Mouse (Mus musculus): ENCODE results near the gene Tex45. TPM values are rescaled to one million over a fixed set of nuclear protein-coding genes. Genes with fewer than 3 reads are reported as not detected.
A peak's percentile ranks its signal among the peaks of the same experiment; 100 is the strongest.

Gene Tex45
- 0.30 and 0.54 TPM in 2 replicates for polyA plus RNA-seq (2015; fragmentation: Nextera tagmentation; extraction: Ambion mirVana)

DNA sequence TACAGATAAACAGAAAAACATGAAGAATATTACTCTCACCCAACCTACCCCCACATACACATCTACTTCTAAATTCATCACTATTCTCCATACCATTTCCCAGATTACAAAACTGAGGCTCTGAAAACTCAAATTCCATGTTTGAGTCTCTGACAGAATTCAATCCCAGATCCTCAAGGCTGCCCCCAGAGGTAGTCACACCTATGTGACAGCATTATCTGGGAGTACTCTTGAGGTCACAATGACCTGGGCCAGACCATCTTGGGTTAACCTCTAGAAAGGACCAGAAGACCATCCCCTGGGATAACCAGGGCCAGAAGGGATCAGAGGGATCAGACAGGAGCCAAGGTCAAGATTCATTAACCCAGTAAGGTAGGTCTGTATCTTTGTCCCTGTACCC lies at the start of gene Tex45:
Gene Tex45 (plus strand): TSS at position 301 of the 400 bp plus-strand sequence.
- Histone ChIP-seq H3K36me3 (no peaks in the 10 kb centered on the region), H3K27me3 (0 out of 2 replicates have a peak, but pooled peaks cover 4% of the 10 kb centered on the region), H3K4me3 (no peak within 1 kb of the TSS), H3K9ac (no peak within 1 kb of the TSS), H3K4me1 (replicated peaks) (peaks cover 10% of the 10 kb centered on the region; the same call in 1 of the 2 replicates), H3K27ac (no peak within 1 kb of the TSS), H3K9me3 (no peaks in the 10 kb centered on the region), H3K4me2 (no peak within 1 kb of the TSS)
- ATAC-seq (ENCODE audit: low FRiP score): no peak

DNA sequence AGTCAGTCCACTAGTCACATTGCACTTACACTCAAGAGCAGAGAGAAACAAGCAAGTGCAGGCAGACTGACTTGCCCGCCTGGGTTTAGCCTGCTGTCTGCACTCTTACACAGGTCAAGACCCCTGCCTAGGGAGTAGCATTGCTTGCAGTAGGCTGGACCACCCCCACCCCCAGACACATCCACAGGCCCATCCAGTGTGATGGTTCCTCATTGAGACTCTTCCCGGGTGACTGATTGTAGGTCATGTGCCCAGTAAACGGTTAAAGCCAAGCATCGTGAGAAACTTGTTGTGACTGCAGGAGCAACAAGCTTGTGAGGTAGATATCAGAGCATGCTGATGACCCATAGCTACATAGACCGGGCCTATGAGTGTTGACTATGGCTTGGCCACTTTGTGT lies 49.2 kb upstream of the Tex45 start:
- Histone ChIP-seq H3K9me3 (no peaks in the 10 kb centered on the region), H3K4me2 (no peak overlapping the region), H3K27ac (no peak overlapping the region), H3K36me3 (no peaks in the 10 kb centered on the region), H3K4me3 (no peak overlapping the region), H3K4me1 (replicated peaks) (peaks cover 25% of the 10 kb centered on the region), H3K9ac (no peak overlapping the region), H3K27me3 (no peaks in the 10 kb centered on the region)
- ATAC-seq (ENCODE audit: low FRiP score): no peak
- WGBS: 89% methylated on average over 5 of the region's 5 CpGs

DNA sequence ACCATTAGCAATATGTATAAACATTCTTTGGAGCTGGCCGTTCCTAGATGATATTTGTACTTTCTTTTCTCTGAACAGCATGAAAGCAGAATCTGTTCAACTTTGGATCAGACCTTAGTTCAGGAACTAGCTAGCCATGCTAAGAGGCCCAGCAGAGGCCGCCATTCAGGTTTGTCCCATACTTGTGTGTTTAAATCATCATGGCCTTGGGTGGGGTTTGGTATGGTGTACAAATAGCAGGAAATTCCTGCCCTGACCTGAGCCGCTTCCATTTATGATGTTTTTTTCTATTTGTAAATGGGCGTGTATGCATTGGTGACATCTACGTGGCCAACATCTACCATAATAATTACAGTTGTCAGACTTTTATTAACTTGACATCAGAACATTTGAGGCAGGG lies 45.4 kb upstream of the Tex45 start:
- no peaks in the 10 kb centered on the region for H3K9me3 ChIP-seq
- peaks cover 24% of the 10 kb centered on the region for H3K36me3 ChIP-seq
- no peak overlapping the region for H3K27ac ChIP-seq
- H3K27me3 ChIP-seq: no peaks in the 10 kb centered on the region
- ATAC-seq (ENCODE audit: low FRiP score): no peak
- no peak overlapping the region for H3K9ac ChIP-seq
- peaks cover 3% of the 10 kb centered on the region; the same call in 1 of the 2 replicates for H3K4me1 ChIP-seq (replicated peaks)
- H3K4me2 ChIP-seq: no peak overlapping the region
- WGBS: 96% methylated on average over 5 of the region's 5 CpGs
- H3K4me3 ChIP-seq: no peak overlapping the region

DNA sequence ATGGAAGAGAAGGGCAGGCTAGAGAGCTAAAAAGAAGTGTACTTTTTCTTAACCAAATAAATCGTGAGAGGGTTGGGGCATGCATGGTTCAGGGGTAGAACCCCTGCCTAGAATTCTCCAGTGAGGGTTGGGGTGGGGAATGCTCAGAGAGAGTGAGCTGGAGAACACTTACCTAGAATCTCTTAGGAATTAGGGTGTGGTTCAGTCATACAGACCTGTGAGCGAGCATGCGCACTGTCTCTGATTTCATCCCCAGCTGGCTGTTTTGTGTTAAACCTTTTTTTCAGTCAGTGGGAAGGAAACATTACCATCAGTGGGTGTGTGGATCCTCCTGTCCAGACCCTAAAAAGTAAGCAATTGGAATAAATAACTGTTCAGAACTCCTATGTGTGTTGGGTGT lies 44.5 kb upstream of the Tex45 start:
- no peaks in the 10 kb centered on the region for H3K27me3 ChIP-seq
- no peak overlapping the region for H3K27ac ChIP-seq
- peaks cover 30% of the 10 kb centered on the region for H3K36me3 ChIP-seq
- no peak overlapping the region for H3K4me3 ChIP-seq
- ATAC-seq (ENCODE audit: low FRiP score): no peak
- H3K4me1 ChIP-seq (replicated peaks): no peaks in the 10 kb centered on the region
- WGBS: 89% methylated on average over 3 of the region's 3 CpGs
- H3K4me2 ChIP-seq: no peak overlapping the region
- no peaks in the 10 kb centered on the region for H3K9me3 ChIP-seq
- H3K9ac ChIP-seq: no peak overlapping the region

DNA sequence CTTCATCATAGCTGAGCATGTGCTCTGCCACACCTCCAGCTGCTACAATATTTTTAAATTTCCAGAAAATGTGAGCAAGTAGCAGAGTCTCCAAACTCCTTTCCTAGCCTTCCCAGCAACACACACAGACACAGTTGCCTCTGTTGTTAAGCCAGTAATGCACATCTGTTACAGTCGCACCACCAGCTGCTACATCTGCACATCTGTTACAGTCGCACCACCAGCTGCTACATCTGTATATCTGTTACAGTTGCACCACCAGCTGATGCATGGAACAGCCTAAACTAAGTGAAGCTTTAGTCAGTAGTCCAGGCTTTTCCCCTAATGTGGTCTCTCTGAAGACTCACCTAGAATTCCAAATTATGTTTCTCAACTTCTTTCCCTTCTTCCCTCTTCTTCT lies 42.2 kb upstream of the Tex45 start:
- no peak overlapping the region for H3K9ac ChIP-seq
- H3K4me3 ChIP-seq: no peak overlapping the region
- H3K27ac ChIP-seq: no peak overlapping the region
- WGBS: 79% methylated on average over 2 of the region's 2 CpGs
- no peaks in the 10 kb centered on the region for H3K27me3 ChIP-seq
- H3K9me3 ChIP-seq: no peaks in the 10 kb centered on the region
- no peaks in the 10 kb centered on the region for H3K4me1 ChIP-seq (replicated peaks)
- no peak for ATAC-seq (ENCODE audit: low FRiP score)
- peaks cover 52% of the 10 kb centered on the region for H3K36me3 ChIP-seq
- no peak overlapping the region for H3K4me2 ChIP-seq

DNA sequence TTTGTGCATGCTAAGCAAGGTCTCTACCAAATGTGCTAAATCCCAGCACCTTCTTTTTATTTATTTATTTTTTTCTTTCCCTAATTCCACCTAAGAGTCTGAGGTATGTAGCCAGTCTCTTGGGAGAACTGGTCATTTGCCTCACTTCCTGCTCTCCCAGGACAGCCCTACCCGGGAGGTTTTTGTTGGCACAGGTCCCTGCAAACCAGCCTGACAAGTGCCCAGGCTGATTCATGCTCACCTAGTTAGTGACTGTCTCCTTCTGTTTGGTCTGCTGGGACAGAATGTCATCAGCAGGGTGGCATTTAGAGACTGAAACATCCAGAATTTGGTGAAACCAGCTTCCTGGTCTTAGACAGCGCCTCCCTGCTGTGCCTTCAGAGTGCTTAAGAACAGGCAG lies 40.7 kb upstream of the Tex45 start:
- Histone ChIP-seq H3K9me3 (no peaks in the 10 kb centered on the region), H3K9ac (no peak overlapping the region), H3K27ac (no peak overlapping the region), H3K4me2 (no peak overlapping the region), H3K27me3 (no peaks in the 10 kb centered on the region), H3K4me3 (no peak overlapping the region), H3K36me3 (peaks cover 67% of the 10 kb centered on the region), H3K4me1 (replicated peaks) (no peaks in the 10 kb centered on the region)
- ATAC-seq (ENCODE audit: low FRiP score): no peak
- 85% methylated on average over 2 of the region's 2 CpGs for WGBS

DNA sequence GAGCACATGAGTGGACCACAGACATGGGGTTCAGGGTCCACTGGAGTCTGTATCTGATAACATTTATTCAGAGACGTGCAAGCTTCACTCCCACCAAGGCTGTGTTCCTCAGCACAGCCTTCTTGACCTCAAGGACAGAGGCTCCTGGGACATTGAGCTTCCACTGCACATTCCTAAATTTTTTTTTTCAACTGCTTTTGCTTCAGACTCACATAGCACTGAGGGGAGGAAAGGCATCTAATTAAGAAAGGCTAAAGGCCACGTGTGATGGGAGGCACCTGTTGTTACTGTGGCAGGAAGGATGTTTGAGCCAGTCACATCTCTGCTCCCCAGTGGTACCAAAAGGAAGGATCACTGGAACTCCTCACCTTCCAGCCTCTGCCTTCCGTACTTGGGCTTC lies 39.5 kb upstream of the Tex45 start:
- Histone ChIP-seq H3K27ac (no peak overlapping the region), H3K4me1 (replicated peaks) (no peaks in the 10 kb centered on the region), H3K9ac (no peak overlapping the region), H3K36me3 (peaks cover 77% of the 10 kb centered on the region), H3K27me3 (no peaks in the 10 kb centered on the region), H3K4me2 (no peak overlapping the region), H3K4me3 (no peak overlapping the region), H3K9me3 (no peaks in the 10 kb centered on the region)
- ATAC-seq (ENCODE audit: low FRiP score): no peak
- WGBS: 88% methylated on average over 3 of the region's 3 CpGs

DNA sequence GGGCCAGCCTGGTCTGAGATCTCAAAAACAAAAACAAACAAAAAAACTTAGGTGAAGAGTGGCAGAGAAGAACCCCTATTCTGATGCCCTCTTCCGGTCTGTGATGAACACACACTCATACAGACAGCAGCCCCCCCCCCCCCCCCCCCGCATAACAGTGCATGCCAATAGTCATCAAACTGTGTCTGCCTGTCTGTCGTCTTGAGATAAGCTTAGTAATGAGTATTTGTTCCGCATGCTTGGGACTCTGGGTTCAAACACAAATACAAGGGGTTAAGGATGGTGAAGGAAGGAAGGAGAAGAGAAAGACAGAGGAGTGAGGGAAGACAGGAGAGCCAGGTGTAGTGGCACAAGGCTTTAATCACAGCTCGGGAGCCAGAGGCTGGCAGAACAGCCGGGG lies 34.2 kb upstream of the Tex45 start:
- Histone ChIP-seq H3K4me1 (replicated peaks) (no peaks in the 10 kb centered on the region), H3K27ac (no peak overlapping the region)
- WGBS: 85% methylated on average over 5 of the region's 6 CpGs

DNA sequence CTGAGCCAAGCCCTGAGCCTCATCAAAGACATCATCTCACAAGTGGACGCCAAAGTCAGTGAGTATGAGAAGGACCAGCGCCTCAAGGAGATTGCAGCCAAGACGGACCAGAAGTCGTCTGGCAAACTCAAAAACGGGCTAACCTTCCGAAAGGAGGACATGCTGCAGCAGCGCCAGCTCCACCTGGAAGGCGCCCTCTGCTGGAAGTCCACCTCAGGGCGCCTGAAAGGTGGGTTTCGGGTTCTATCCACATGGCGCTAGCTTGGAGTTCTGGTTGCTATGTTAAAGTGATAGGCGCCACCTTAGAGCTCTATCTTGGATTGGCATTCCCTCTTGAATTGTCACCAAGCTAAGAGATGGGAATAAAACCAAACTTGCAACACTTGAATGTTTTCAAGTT lies 31.2 kb upstream of the Tex45 start:
- no peak for ATAC-seq (ENCODE audit: low FRiP score)
- peaks cover 83% of the 10 kb centered on the region for H3K36me3 ChIP-seq
- no peaks in the 10 kb centered on the region for H3K4me1 ChIP-seq (replicated peaks)
- H3K4me3 ChIP-seq: no peak overlapping the region
- no peak overlapping the region for H3K4me2 ChIP-seq
- no peaks in the 10 kb centered on the region for H3K27me3 ChIP-seq
- H3K9me3 ChIP-seq: no peaks in the 10 kb centered on the region
- no peak overlapping the region for H3K27ac ChIP-seq
- no peak overlapping the region for H3K9ac ChIP-seq
- 80% methylated on average over 12 of the region's 12 CpGs for WGBS

More for the DNA sequence above, 34.2 kb upstream of the Tex45 start:
- Histone ChIP-seq H3K9me3 (no peaks in the 10 kb centered on the region), H3K27me3 (no peaks in the 10 kb centered on the region), H3K9ac (no peak overlapping the region), H3K4me2 (no peak overlapping the region), H3K4me3 (no peak overlapping the region), H3K36me3 (peaks cover 97% of the 10 kb centered on the region)
- ATAC-seq (ENCODE audit: low FRiP score): no peak

DNA sequence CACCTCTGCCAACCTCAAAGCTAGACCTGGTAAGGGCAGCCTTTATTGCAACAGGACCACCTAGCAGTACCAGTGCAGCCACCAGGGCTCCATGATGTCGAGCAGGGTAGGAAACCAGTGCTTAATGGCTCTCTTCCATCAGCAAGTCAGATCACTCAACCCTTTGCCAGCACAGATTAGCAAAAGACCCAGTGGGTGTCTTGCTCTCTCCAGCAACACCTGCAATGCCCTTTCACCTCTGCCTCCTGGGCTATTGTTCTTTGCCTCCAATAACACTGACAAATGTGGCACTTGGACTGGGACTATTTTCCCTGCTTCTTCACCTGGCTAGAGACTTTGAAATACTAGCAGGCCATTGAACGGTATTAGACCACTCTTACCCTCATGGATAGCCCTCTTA lies 21.4 kb upstream of the Tex45 start:
- Histone ChIP-seq H3K4me2 (no peak overlapping the region), H3K27me3 (no peaks in the 10 kb centered on the region), H3K27ac (no peak overlapping the region), H3K9ac (no peak overlapping the region), H3K4me1 (replicated peaks) (no peaks in the 10 kb centered on the region), H3K4me3 (no peak overlapping the region), H3K9me3 (no peaks in the 10 kb centered on the region), H3K36me3 (peaks cover 89% of the 10 kb centered on the region)
- ATAC-seq (ENCODE audit: low FRiP score): no peak
- WGBS: 86% methylated on average over 2 of the region's 2 CpGs

DNA sequence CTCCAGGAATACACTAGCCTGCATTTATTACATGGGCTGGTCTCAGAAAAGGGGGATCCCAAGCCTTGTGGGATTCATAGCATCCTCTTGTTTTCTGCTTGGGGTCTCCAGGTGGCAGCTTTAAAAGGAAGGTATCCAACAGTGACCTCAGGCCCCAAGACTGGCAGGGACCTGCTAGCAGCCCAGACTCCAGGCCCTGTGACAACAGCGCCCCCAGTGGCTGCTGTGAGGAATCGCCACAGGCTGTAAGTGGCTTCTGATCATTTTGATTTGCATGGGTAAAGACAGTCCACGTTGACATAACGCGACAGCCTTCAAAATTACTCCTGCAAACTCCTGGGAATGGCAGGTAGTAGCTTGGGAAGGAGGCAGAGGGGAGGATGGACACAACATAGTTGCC lies 20.0 kb upstream of the Tex45 start:
- WGBS: 29% methylated on average over 5 of the region's 5 CpGs
- no peaks in the 10 kb centered on the region for H3K4me1 ChIP-seq (replicated peaks)
- no peaks in the 10 kb centered on the region for H3K27me3 ChIP-seq
- no peak overlapping the region for H3K4me3 ChIP-seq
- H3K9me3 ChIP-seq: no peaks in the 10 kb centered on the region
- H3K27ac ChIP-seq: no peak overlapping the region
- no peak overlapping the region for H3K9ac ChIP-seq
- no peak overlapping the region for H3K4me2 ChIP-seq
- peak; percentile 40; the same call in 1 of the 2 replicates for ATAC-seq (ENCODE audit: low FRiP score)
- H3K36me3 ChIP-seq: peaks cover 93% of the 10 kb centered on the region

DNA sequence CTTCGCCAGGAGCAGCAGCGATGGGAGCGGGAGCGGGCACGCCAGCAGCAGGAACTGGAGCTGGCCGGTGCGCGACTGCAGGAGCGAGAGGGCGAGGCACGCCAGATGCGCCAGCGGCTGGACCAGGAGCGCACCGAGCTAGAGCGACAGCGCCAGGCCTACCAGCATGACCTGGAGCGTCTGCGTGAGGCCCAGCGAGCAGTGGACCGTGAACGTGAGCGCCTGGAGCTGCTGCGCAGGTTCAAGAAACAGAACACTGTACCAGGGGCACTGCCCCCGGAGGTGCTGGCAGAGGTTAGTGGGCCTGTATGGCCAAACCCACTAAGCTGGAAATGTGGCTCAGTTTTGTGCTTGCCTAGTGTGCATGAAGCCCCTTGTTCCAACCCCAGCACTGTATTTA lies 18.7 kb upstream of the Tex45 start:
- no peak overlapping the region for H3K9ac ChIP-seq
- H3K36me3 ChIP-seq: peaks cover 94% of the 10 kb centered on the region
- no peak overlapping the region for H3K27ac ChIP-seq
- WGBS: 97% methylated on average over 25 of the region's 25 CpGs
- ATAC-seq (ENCODE audit: low FRiP score): no peak
- no peaks in the 10 kb centered on the region for H3K9me3 ChIP-seq
- H3K4me2 ChIP-seq: no peak overlapping the region
- no peak overlapping the region for H3K4me3 ChIP-seq
- no peaks in the 10 kb centered on the region for H3K27me3 ChIP-seq
- H3K4me1 ChIP-seq (replicated peaks): no peaks in the 10 kb centered on the region

DNA sequence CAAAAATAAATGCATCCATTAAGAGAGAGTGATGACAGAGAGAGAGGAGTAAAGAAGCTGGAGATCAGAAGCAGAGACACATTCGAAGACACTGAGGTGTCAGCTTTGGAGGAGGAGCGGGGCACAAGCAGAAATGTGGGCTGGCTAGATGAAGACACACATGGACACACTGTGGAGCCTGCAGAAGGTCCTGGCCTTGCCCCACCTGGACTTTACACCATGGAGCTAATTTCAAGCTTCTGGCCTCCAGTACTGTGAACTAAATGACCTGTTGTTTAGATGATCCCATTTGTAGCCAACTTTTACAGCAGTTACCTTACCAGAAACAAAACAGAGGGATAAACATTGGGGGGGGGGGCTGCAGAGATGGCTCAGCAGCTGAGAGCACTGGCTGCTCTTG lies 7.4 kb upstream of the Tex45 start:
- Histone ChIP-seq H3K9me3 (no peaks in the 10 kb centered on the region), H3K4me3 (no peak overlapping the region), H3K4me2 (no peak overlapping the region), H3K27ac (no peak overlapping the region), H3K9ac (no peak overlapping the region), H3K4me1 (replicated peaks) (peaks cover 8% of the 10 kb centered on the region; the same call in 1 of the 2 replicates), H3K27me3 (no peaks in the 10 kb centered on the region), H3K36me3 (peaks cover 15% of the 10 kb centered on the region)
- ATAC-seq (ENCODE audit: low FRiP score): no peak
- WGBS: 90% methylated on average over 2 of the region's 2 CpGs
